Mouse (Mus musculus) hindbrain, embryonic 12.5 days (tissue): Measurements from ENCODE around the gene Bcl10. TPM values are rescaled to one million over a fixed set of nuclear protein-coding genes. Genes with fewer than 3 reads are reported as not detected.
"Not testable (repeated sequence)": the region's sequence is repeated elsewhere in the genome, so short reads cannot be mapped to it uniquely, and the experiment has no call there.

Source experiments
- ATAC-seq: fragments of 200-750 bp; cut with Nextera tagmentation; 2 replicates; pipeline ENCODE4 v1.8.0; 2017; ENCODE audit warnings: moderate TSS enrichment; ENCODE audit not compliant: low FRiP score
- H3K27ac ChIP-seq: fragments of 300-500 bp; sonication (generic); 2 replicates; pipeline ENCODE4 v1.5.1; 2016; ENCODE audit warnings: mild to moderate bottlenecking
- H3K27me3 ChIP-seq: fragments of 300-500 bp; sonication (generic); 2 replicates; pipeline ENCODE4 v1.6.1; 2016; ENCODE audit warnings: mild to moderate bottlenecking
- H3K36me3 ChIP-seq: fragments of 300-500 bp; sonication (generic); 2 replicates; pipeline ENCODE4 v1.6.1; 2016; ENCODE audit warnings: mild to moderate bottlenecking
- H3K4me1 ChIP-seq: fragments of 300-500 bp; sonication (generic); 2 replicates; pipeline ENCODE4 v1.6.1; 2016
- H3K4me2 ChIP-seq: fragments of 300-500 bp; sonication (generic); replicated peaks from 2 replicates; pipeline ENCODE4 v1.6.1; 2016; ENCODE audit warnings: mild to moderate bottlenecking
- H3K4me3 ChIP-seq: fragments of 300-500 bp; sonication (generic); 2 replicates; pipeline ENCODE4 v1.5.1; 2016; ENCODE audit warnings: mild to moderate bottlenecking
- H3K9ac ChIP-seq: fragments of 300-500 bp; sonication (generic); 2 replicates; pipeline ENCODE4 v1.6.1; 2016; ENCODE audit warnings: mild to moderate bottlenecking, moderate library complexity
- H3K9me3 ChIP-seq: fragments of 300-500 bp; sonication (generic); replicated peaks from 2 replicates; pipeline ENCODE4 v1.6.1; 2016; ENCODE audit warnings: mild to moderate bottlenecking
- WGBS: fragments of 180-500 bp; shearing (Covaris S2); methylation state at CpG from one replicate; pipeline ENCODE4 v1.1.7; 2016; 5-methylcytosine and 5-hydroxymethylcytosine counted together
- polyA plus RNA-seq: library from polyadenylated mRNA; unstranded; fragments of >200 nt; fragmentation: Nextera tagmentation; extraction: Ambion mirVana; gene quantifications from 2 replicates; pipeline ENCODE4 v1.2.1, GENCODE M21; 2016

Bcl10 gene
- polyA plus RNA-seq, 1 experiment from 2014 or later = 52.0 TPM

DNA sequence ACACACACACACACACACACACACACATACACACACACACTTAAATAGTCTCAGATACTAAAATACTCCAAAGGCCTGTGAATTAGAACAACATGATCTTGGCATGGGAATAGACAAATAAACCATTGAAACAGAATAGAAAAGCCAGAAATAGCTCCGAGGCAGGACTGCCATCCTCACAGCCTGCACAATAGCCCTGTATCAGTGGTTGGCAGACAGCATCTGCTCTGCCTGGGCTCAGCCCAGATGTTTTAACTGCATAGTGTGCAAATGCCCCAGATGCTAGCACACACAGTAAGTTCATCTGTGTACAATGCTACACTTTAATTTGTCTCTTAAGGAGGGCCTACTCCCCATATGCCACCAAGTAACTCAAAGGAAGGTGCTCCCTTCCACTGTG, 37.2 kb downstream of the Bcl10 start:
- Histone ChIP-seq H3K4me1 (peaks cover 17% of the 10 kb centered on the region), H3K4me2 (no peak overlapping the region), H3K4me3 (no peak overlapping the region), H3K9me3 (no peaks in the 10 kb centered on the region; the same call in 1 of the 2 replicates), H3K27ac (no peak overlapping the region), H3K27me3 (peaks cover 32% of the 10 kb centered on the region), H3K36me3 (no peaks in the 10 kb centered on the region), H3K9ac (no peak overlapping the region)
- 81% methylated on average over 1 of the region's 1 CpGs for WGBS
- ATAC-seq = no peak

DNA sequence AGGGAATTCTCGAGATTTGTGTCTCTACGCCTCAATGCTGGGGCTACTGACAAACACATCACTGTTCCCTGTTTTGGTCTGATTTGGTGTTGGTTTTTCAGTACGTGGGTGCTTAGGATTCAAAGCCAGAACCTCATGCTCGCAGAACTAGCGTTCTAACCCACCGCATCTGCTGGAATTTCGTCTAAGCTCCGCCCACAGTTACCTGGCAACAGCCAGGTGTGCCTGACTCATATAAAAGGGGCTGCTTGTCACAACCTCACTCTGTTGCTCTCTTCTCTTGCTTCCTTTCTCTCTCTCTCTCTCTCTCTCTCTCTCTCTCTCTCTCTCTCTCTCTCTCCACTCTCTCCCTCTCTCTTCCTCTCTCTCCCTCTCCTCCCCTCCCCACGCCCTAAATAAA, 39.8 kb downstream of the Bcl10 start:
- no peak overlapping the region for H3K9ac ChIP-seq
- no peak for ATAC-seq
- 24% methylated on average over 9 of the region's 9 CpGs for WGBS
- H3K9me3 ChIP-seq = no peaks in the 10 kb centered on the region; the same call in 1 of the 2 replicates
- peaks cover 38% of the 10 kb centered on the region for H3K27me3 ChIP-seq
- no peaks in the 10 kb centered on the region for H3K36me3 ChIP-seq
- H3K27ac ChIP-seq = no peak overlapping the region
- H3K4me3 ChIP-seq = no peak overlapping the region
- no peak overlapping the region for H3K4me2 ChIP-seq
- H3K4me1 ChIP-seq = peaks cover 20% of the 10 kb centered on the region

DNA sequence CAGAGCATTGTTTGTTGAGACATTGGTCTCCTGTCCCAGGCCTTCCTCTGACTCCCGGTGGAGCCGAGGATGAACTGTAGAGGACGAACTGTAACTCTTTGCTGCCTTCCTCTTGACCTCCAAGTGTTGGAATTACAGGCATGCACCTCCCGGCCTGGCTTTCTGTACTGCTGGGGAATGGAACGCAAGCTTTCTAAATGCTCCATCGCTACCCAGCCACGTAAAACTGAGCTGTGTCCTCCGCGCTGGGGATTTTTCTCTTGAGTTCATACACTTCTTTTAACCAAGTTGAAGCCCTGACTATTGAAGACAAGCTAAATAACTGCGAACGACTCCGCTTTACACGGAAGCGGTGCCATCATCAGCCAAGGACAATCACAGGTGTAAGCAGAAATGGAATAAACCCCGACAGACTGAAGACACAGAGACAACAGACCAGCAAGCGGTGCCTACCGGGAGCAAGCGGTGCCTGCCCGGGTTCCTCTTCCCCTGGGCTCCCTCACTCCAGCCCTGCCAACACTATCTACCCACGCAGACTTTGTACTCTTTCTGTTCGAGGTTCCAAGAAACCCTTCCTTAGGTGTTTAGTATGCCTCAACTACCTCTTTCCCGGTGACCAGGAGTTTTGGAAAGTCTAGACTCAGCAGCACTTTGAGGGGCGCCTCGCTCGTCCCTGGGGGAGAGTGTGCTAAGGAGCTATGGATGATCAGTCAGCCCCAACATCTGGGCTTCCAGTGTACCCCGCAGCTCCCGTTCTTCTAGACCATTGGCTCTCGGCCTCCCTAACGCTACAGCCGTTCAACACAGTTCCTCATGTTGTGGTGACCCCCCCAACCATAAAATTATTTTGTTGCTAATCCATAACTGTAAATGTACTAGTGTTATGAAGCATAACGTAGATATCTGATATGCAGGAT, 40.8 kb downstream of the Bcl10 start:
- peak overlapping the region; percentile 35 for H3K4me2 ChIP-seq
- no peaks in the 10 kb centered on the region for H3K36me3 ChIP-seq
- ATAC-seq = peak; percentile 32; the same call in 1 of the 2 replicates
- peaks cover 38% of the 10 kb centered on the region for H3K27me3 ChIP-seq
- H3K4me3 ChIP-seq = peak overlapping the region; percentile 14
- H3K4me1 ChIP-seq = peaks cover 20% of the 10 kb centered on the region
- no peak overlapping the region for H3K9ac ChIP-seq
- 15% methylated on average over 31 of the region's 31 CpGs for WGBS
- H3K27ac ChIP-seq = no peak overlapping the region
- H3K9me3 ChIP-seq = no peaks in the 10 kb centered on the region

DNA sequence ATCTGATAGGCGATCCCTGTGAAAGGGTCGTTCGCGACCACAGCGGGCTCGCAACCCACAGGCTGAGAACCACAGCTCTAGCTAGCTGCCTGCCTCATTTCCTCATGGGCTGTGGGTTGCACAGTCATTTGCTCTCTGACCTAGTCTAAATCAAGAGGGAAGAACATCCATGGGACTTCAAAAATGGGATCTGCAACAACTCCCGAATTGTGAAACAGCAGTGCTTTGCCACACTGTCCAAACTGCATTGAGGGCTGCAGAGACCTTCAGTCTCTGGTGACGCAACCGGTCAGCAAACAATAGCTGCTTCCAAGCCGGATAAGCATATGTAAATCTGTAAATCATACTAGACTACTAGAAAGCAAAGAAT, 41.4 kb downstream of the Bcl10 start:
- Histone ChIP-seq H3K27ac (no peak overlapping the region), H3K4me1 (peaks cover 20% of the 10 kb centered on the region), H3K9me3 (no peaks in the 10 kb centered on the region), H3K36me3 (no peaks in the 10 kb centered on the region), H3K4me2 (peak overlapping the region; percentile 35), H3K9ac (no peak overlapping the region), H3K4me3 (peak overlapping the region; percentile 14; the same call in 1 of the 2 replicates), H3K27me3 (peaks cover 38% of the 10 kb centered on the region)
- ATAC-seq = peak; percentile 72
- WGBS = 14% methylated on average over 10 of the region's 10 CpGs

DNA sequence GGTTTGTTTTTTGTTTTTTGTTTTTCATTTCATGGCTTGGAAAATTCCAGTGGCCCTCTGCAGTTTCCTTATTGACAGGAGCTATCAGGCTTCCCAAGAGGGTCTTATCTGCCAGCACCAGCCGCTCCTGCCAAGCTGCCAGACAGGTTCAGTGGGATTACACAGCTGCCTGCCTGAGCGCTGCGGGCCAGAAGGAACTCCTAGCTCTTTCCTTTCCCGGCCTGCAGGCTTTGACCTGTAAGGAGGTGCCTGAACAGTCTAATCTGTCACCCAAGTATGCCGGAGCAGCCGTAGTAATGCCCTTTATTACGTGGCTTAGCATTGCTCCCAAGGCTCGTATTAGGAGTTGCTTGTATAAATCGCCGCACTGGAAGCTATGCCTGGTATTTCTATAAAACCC, 41.9 kb downstream of the Bcl10 start:
- no peak overlapping the region for H3K27ac ChIP-seq
- peaks cover 38% of the 10 kb centered on the region for H3K27me3 ChIP-seq
- peaks cover 20% of the 10 kb centered on the region for H3K4me1 ChIP-seq
- 0 out of 2 replicates have a peak overlapping the region, but pooled peaks have one; percentile 14 for H3K4me3 ChIP-seq
- peak overlapping the region; percentile 35 for H3K4me2 ChIP-seq
- WGBS = 16% methylated on average over 10 of the region's 10 CpGs
- H3K9me3 ChIP-seq = no peaks in the 10 kb centered on the region
- no peak overlapping the region for H3K9ac ChIP-seq
- peak; percentile 72 for ATAC-seq
- H3K36me3 ChIP-seq = no peaks in the 10 kb centered on the region

DNA sequence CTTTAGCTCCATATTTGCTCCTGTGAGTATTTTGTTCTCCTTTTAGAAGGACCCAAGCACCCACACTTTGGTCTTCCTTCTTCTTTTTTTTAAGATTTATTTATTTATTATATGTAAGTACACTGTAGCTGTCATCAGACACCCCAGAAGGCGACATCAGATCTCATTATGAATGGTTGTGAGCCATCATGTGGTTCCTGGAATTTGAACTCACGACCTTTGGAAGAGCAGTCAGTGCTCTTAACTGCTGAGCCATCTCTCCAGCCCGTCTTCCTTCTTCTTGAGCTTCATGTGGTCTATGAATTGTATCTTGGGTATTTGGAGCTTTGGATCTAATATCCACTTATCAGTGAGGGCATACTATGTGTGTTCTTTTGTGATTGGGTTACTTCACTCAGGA, 43.0 kb downstream of the Bcl10 start:
- not testable (repeated sequence) for H3K36me3 ChIP-seq, H3K9me3 ChIP-seq, H3K27ac ChIP-seq, H3K9ac ChIP-seq, ATAC-seq, H3K4me2 ChIP-seq, H3K4me3 ChIP-seq
- peaks cover 38% of the 10 kb centered on the region for H3K27me3 ChIP-seq
- 83% methylated on average over 3 of the region's 3 CpGs for whole genome bisulfite sequencing
- peaks cover 20% of the 10 kb centered on the region for H3K4me1 ChIP-seq

DNA sequence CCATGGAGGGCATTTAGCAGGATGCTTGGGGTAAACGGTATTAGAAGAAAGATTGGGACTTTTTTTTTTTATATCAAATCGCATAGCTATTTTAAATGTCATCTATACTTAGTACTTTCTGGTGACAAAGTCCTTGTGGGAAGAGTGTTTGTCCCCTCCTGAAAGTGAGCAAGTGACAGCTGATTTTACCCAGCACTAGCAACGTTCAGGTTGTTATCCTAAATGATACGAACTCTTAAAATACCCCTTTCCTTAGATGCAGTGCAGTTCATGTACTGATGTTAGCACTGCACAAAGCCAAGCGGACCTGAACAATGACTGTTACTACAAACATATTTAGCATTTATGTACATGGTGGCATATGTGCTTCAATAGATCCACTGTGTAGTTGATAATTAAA, 44.2 kb downstream of the Bcl10 start:
- Histone ChIP-seq H3K4me1 (peaks cover 20% of the 10 kb centered on the region), H3K36me3 (no peaks in the 10 kb centered on the region), H3K4me2 (no peak overlapping the region), H3K4me3 (no peak overlapping the region), H3K27me3 (peaks cover 34% of the 10 kb centered on the region), H3K27ac (no peak overlapping the region), H3K9me3 (no peaks in the 10 kb centered on the region), H3K9ac (no peak overlapping the region)
- no peak for ATAC-seq
- 93% methylated on average over 5 of the region's 5 CpGs for WGBS

DNA sequence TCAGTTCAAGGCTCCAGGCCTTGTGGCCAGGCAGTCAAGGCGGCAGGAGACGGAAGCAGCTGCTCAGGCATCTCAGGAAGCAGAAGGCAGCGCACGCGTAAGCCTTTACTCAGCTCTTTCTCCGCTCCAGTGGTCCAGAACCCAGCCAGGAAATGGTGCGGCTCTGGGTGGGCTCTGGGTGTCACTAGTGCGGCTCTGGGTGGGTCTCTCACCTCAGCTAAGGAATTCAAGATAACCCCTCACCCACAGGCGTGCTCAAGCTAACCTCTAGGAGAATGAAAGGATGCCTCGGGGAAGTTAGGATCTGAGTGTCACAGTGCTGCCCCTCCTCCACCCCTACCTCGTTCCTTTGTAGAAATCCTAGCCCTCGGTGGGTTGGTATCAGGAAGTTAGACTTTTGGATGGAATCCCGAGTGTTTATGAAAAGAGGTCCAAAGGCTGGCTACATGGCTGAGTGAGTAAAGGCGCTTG, 46.5 kb downstream of the Bcl10 start:
- Histone ChIP-seq H3K4me3 (no peak overlapping the region), H3K27ac (no peak overlapping the region), H3K36me3 (no peaks in the 10 kb centered on the region), H3K4me1 (peaks cover 8% of the 10 kb centered on the region), H3K27me3 (peaks cover 12% of the 10 kb centered on the region), H3K4me2 (no peak overlapping the region), H3K9me3 (peaks cover 3% of the 10 kb centered on the region), H3K9ac (no peak overlapping the region)
- ATAC-seq = no peak; the same call in 1 of the 2 replicates
- WGBS = 49% methylated on average over 14 of the region's 14 CpGs

DNA sequence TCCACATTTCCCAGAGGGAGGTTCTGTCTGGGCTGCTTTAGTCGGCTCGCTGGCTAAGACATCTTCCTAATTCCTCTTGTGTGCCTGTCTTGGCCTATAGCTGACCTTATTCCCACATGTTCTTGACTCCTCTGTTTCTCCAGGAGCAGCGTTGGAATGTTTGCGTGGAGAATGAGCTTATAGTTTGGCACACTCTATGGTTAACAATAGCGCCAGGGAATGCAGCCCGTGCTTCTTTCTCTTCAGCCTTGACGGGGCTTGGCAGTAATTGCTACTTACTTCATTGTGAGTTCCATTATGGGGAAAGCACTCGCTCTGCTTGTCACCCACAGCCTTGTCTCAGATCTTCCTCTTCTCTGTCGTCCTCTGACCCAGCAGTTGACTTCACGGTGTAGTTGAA, 48.9 kb downstream of the Bcl10 start:
- Histone ChIP-seq H3K27ac (no peak overlapping the region), H3K4me1 (no peaks in the 10 kb centered on the region), H3K4me2 (no peak overlapping the region), H3K36me3 (no peaks in the 10 kb centered on the region), H3K27me3 (no peaks in the 10 kb centered on the region), H3K9me3 (peaks cover 11% of the 10 kb centered on the region), H3K9ac (no peak overlapping the region), H3K4me3 (no peak overlapping the region)
- 56% methylated on average over 10 of the region's 10 CpGs for WGBS
- no peak for ATAC-seq

DNA sequence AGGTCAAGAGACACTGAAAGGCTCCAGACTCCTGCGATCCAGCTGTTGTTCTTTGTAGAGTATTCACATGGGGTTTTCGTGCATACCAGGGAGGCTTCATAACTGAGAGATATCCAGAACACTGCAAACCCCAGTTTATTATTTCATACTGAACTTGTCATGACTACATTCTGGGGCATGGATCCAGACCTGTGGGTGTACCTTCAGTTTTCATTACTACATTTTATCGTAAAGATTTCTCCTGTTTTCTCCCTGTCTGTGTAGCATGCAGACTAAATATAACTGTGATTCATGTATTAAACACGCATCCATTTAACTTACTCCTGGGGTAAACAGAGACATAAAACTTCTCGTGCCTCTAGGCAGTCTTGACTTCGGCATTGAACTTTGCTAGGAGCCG, 52.4 kb downstream of the Bcl10 start:
- peaks cover 11% of the 10 kb centered on the region for H3K9me3 ChIP-seq
- no peak overlapping the region for H3K27ac ChIP-seq
- H3K9ac ChIP-seq = no peak overlapping the region
- H3K36me3 ChIP-seq = no peaks in the 10 kb centered on the region
- H3K27me3 ChIP-seq = no peaks in the 10 kb centered on the region
- no peaks in the 10 kb centered on the region for H3K4me1 ChIP-seq
- 90% methylated on average over 7 of the region's 7 CpGs for WGBS
- no peak overlapping the region for H3K4me3 ChIP-seq
- no peak for ATAC-seq
- no peak overlapping the region for H3K4me2 ChIP-seq
